Mouse (Mus musculus): Measurements from ENCODE around the gene Fto.

The Fto gene

GRCm38 (mm10) chr8:91504891-91505290 lies 191.6 kb downstream of the Fto start:
- peak; percentile 30 for DNase-seq

DNA sequence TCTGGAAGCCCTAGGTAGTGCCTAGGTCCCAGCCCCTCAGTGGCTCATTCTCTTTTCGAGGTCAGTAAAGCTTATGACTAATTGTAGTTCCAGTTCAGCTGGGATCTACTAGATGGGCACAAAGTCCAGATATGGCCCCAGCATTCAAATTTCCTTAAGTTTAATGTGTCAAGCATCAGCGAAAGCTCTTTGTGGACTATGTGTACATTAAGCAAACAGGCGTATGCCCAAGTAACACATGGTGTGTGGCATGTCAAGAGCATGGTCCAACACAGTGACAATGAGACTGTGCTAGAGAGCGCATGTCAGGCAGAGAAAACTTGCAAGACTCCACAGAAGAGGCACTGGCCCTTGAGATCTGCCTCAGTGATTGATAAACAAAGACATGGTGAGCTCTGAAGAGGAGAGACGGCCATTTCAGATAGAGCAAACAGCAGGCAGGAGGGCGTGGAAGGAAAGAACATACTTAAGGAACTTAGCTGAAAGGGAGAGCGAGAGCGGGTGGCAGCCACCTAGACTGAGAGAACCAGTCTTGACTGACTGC lies 192.2 kb downstream of the Fto start:
- DNase-seq = no peak

- no peak for DNase-seq
These were observed 192.8 kb downstream of the Fto start for GRCm38 (mm10) chr8:91505997-91506672.

DNA sequence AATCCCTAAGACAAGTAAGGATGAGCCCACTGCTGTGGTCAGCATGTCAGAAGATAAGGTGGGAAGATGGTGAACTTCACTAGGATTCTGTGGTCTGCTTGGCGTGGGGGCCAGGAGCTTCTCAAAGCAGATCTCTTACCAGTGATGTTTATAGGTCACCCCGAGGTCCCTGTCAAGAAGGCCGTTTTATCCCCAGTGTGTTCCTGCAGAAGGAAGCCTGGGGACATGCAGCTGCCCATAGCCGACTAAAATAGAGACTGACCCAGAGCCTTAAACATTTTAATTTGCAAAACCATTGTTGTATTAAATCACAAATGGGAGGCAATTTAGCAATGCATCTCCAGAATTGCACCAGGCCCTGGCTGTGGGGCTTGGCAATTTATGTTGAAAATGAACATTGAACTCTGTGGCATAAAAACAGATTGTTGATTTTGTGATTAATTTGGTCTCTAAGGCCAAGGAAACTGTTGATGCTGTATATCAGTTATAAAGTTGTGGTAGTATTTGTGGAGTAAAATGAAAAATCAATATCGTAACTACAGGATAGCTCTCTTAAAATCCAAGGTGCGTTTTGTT lies 193.4 kb downstream of the Fto start:
- DNase-seq = no peak

DNA sequence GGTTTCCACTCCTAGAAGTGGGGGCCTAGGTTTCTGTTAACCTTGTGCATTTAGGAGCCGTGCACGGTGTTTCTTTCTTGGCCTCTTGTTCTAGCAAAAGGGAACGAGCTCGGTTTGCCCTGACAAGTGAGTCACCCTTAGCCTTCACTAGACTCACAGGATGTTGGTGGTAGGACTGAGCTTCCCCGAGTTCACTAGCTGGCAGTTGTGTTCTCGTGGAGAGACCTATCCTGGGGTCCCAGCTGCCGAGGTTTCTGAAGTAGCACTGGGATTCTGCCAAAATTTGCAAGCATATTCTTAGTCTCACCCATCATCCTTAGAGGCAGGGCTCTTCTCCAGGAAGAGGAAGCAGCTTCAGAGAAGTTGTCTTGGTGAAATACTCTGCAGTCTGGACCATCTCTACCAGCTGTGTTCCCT lies 194.4 kb downstream of the Fto start:
- DNase-seq = no peak

DNA sequence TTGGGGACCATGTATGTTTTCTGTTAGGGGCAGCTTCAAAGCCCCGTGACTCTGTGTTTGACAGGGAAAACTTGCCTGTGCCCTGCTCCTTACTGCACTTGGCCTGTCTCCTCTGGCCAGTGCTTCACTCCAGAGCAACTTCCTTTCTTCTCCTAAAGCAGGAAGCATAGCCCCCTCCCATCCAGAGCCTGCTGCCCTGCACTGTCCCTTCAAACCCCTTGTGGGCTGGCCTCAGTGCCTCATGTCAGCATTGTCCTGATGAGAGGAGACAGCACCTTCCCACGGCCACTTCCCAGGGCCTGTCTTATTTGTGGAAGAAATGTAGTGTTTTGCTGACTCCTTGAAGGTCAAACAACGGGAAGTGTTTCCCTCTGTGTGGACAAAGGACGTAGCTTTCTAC lies 195.0 kb downstream of the Fto start:
- peak; percentile 39 for DNase-seq

GRCm38 (mm10) chr8:91509206-91509899 lies 196.0 kb downstream of the Fto start:
- DNase-seq = no peak

DNA sequence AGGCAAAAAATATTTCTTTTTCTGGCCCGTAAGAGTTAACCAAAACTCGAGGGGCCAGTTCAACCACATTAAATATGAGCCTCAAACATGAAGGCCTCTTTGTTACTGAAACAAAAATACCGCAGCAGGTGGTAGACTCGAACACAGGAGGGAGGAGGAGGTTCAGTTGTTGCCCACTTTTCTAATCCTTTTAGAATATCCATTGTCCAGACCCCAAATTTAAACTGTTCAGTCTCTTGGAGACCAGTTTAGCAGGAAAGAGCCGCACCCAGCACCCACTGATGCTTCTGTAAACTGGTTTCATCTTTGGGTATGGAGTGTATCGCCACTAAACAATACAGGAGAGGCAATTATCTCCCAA lies 196.6 kb downstream of the Fto start:
- DNase-seq = no peak

GRCm38 (mm10) chr8:91510716-91511115 lies 197.4 kb downstream of the Fto start:
- no peak for DNase-seq

GRCm38 (mm10) chr8:91511943-91512342 lies 198.6 kb downstream of the Fto start:
- DNase-seq = no peak

GRCm38 (mm10) chr8:91514752-91515478 lies 201.6 kb downstream of the Fto start:
- no peak for DNase-seq

DNA sequence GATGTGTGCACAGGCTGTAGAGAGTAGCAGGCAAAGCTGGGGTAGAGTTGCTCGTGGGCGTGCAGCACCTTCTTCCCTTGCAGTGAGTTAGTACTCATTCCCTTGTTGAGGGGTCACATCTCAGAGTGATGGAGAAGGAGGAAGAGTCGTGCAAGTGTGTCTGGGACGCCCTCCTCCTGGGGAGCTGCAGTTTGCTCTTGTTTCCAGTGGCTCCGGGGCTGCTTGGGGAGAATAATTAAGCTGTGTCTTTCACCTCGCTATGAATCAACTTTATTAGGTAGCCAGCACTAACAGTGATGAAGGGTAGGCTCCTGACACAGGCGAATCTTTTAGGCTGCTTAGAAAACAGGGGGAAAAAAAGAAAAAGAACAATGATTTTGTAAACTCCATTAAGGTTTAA lies 203.1 kb downstream of the Fto start:
- DNase-seq = no peak

GRCm38 (mm10) chr8:91518085-91518484 lies 204.8 kb downstream of the Fto start:
- DNase-seq = no peak

DNA sequence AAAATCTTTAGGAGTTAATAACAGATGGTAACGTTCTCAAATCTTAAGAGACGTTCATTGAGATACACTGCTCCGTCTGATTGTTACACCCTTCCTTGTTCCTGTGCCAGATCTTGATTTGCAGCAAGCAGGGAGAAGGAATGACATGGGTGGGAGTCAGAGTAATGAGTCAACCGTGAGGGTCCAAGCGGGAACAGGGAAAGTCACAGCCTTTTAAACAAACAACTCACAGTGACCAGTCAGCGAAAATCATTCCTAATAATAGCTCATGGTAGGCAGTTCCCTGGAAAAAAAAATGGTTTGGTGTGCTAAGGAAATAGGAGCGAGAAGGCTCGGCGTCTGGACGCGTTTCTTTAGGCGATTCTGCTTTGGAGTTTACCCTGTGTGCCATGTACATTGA lies 208.9 kb downstream of the Fto start:
- DNase-seq = peak; percentile 19

DNA sequence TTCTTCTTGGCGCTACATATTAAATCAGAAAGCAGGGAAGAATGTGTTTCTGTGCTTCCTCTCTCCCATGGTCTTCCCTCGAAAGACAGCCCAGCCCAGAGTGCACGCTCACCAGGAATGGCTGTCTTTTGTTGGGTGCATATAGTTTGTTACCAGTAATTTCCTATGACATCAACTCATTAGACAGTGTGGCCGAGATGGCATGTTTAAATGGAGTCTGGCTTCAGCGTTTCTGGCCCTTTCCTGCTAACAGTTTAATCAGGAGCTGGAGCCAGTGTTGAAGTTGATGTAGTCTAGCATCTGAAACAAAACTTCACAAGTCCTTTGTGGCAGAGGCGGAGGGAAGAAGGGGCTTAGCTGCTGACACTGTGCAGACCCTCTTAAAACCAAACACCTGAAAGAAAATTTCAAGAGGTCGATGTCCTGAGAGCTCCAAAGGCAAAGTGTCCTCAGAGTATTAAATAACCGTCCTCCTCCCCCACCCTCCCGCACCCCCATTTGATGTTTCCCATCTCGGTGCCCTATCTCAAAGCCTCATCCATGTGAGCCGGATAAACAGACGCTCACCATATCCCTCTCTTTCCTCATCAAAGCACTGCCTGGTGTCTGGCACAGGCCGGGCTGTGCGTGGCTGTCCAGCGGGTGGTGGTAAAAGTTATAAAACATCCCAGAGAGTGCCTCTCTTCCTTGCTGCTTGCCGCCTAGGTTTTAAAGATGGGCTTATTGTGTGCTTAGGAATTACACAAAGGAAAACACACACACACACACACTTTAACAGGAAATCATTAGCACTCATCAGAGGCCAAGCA lies 210.9 kb downstream of the Fto start:
- no peak for DNase-seq

- no peak for DNase-seq
These were observed 211.5 kb downstream of the Fto start for GRCm38 (mm10) chr8:91524865-91525250.

GRCm38 (mm10) chr8:91525342-91525817 lies 212.1 kb downstream of the Fto start:
- DNase-seq = no peak

- DNase-seq = peak; percentile 67
These were observed 215.6 kb downstream of the Fto start for GRCm38 (mm10) chr8:91528967-91529366.

DNA sequence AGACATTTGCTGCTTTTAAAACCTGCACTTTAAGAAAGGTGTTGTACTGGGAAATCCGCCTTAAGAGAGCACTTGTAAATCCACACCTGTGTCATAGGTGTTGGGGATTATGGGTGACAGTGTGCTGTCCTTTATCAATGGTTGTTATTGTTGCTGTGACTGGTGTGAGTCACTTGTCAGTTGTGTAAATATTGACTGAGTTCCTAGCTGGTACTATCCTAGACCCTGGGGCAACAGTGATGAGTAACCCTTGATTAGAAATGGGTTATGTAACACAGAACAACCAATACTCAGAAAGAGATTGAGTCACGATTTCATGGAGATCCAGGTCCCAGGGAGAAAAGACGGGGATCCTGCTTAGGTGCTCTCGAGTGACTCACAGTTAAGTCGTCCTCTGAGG lies 216.4 kb downstream of the Fto start:
- no peak for DNase-seq

DNA sequence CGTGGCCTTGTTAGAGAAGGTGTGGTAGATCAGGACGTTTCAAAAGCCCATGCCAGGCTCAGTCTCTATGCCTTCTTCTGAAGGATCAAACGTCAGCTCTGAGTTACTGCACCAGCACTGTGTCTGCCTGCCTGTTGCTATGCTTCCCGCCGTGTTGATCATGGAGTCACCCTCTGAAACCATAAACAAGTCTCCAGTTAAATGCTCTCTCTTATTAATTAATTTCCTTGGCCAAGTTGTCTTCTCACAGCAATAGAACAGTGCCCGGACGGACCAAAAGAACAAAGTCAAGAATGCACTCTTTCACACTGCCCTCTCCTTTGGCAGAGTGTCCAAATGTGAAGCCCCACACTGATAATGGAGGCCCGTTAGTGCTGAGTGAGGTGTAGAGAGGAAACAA lies 217.3 kb downstream of the Fto start:
- DNase-seq = no peak

GRCm38 (mm10) chr8:91531971-91532370 lies 218.6 kb downstream of the Fto start:
- DNase-seq = peak; percentile 85

DNA sequence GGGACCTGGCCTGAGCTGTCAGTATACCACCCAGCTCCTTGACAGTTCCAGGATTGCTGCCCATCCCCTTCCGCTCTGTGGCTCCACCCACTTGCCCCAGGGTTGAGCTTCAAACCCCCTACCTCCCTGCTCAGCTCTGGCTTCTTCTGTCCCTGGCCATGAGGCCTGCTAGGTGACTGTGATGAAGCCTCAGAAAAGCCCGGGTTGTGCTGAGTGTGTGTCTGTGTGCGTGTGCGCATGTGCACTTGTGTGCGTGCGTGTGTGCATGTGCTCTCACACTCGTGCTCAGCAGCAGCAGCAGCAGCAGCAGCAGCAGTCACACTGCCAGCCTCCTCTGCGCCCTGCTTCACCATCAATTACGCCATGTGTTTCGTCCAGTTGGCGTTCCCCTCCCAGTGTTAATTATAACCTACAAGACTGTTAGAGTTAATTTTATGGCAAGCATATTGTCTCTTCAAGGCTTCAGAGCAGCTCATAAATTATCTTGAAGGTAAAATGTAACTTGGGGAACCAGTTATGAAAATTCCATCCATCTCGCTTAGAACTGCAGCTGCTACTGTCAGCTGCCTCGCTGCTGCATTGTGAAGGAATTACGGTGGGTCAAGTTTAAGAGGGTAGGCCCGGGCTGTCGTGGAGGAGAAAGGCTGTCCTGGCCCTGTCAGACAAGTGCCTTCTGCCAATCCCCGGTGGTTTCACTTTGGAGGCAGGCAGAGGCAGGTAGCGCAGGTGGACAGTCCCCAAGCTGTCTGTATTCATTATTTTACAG lies 219.5 kb downstream of the Fto start:
- no peak for DNase-seq

Data from kidney, postnatal 14 days (tissue).